Mouse (Mus musculus): ENCODE measurements around the gene Carns1. TPM values are rescaled to one million over a fixed set of nuclear protein-coding genes. Genes with fewer than 3 reads are reported as not detected.

Carns1 gene
- polyA plus RNA-seq, 1 experiment: 2.1 TPM

DNA sequence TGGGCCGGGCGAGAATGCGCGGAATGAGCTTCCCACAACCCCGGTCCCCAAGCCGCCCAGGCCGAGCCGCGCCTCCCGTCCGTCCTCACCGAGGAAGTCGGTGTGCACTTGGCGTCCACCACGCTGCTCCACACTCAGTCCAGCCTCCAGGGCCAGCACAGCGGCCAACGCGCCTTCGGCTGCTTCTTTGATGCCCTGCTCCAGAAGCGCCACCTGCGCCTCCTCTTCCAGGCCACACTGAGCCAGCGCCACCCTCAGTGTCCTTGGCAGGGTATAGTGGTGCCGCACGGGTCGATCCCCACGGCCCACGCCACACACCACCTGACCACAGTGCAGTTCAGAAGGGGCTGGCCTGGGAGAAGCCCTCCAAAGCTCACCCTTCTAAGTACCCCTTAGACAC, 5.5 kb downstream of the Carns1 start:
- no peaks in the 10 kb centered on the region for H3K9me3 ChIP-seq (replicated peaks; ENCODE audit: control insufficient read depth, insufficient read depth, low read length, poor library complexity, severe bottlenecking)
- H3K27ac ChIP-seq (ENCODE audit: insufficient read depth, low read length): no peak overlapping the region
- peak overlapping the region; percentile 68 for H3K9ac ChIP-seq (ENCODE audit: low read depth, poor library complexity, severe bottlenecking)
- H3K4me3 ChIP-seq (ENCODE audit: low read depth, low read length): peak overlapping the region; percentile 87
- TF ChIP-seq CTCF (IDR thresholded peaks at IDR 0.05; ENCODE audit: low read depth, low read length): no peak
- no peak for TF ChIP-seq POLR2A (IDR thresholded peaks at IDR 0.05; ENCODE audit: insufficient read depth, low read length)
- TF ChIP-seq EP300 (IDR thresholded peaks at IDR 0.05; ENCODE audit: insufficient read depth, low read depth, low read length): no peak
- H3K36me3 ChIP-seq (ENCODE audit: control insufficient read depth, insufficient read depth, low read length, poor library complexity, severe bottlenecking): no peaks in the 10 kb centered on the region
- no peaks in the 10 kb centered on the region for H3K27me3 ChIP-seq (ENCODE audit: control insufficient read depth, insufficient read depth, low read length, poor library complexity, severe bottlenecking)
- H3K4me1 ChIP-seq (ENCODE audit: control insufficient read depth, insufficient read depth, low read length): no peaks in the 10 kb centered on the region

DNA sequence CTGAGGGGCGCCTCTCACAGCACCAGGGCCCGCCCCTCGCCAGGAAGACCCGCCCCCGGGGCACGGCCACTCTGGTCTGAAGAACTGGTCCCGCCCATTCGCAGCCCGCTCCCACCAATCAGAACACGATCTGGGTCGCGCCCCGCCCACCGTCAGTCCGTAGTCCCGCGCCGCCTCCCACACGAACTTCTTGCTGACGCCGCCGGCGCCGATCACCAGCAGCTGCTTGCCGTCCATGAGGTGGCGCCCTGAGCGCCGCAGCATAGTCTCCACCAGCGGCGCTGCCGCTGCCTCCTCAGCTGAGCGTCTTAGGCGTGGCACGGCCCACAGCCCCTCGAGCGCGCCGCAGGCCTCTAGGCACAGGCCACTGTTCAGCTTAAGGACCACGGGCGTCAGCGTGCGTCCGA, 5.9 kb downstream of the Carns1 start:
- no peaks in the 10 kb centered on the region for H3K4me1 ChIP-seq (ENCODE audit: control insufficient read depth, insufficient read depth, low read length)
- peak overlapping the region; percentile 68 for H3K9ac ChIP-seq (ENCODE audit: low read depth, poor library complexity, severe bottlenecking)
- H3K36me3 ChIP-seq (ENCODE audit: control insufficient read depth, insufficient read depth, low read length, poor library complexity, severe bottlenecking): no peaks in the 10 kb centered on the region
- TF ChIP-seq POLR2A (IDR thresholded peaks at IDR 0.05; ENCODE audit: insufficient read depth, low read length) (peak; percentile 77), CTCF (IDR thresholded peaks at IDR 0.05; ENCODE audit: low read depth, low read length) (peak; percentile 81), EP300 (IDR thresholded peaks at IDR 0.05; ENCODE audit: insufficient read depth, low read depth, low read length) (0 out of 2 replicates have a peak, but pooled peaks have one; percentile 39)
- H3K27ac ChIP-seq (ENCODE audit: insufficient read depth, low read length): no peak overlapping the region
- no peaks in the 10 kb centered on the region for H3K9me3 ChIP-seq (replicated peaks; ENCODE audit: control insufficient read depth, insufficient read depth, low read length, poor library complexity, severe bottlenecking)
- no peaks in the 10 kb centered on the region for H3K27me3 ChIP-seq (ENCODE audit: control insufficient read depth, insufficient read depth, low read length, poor library complexity, severe bottlenecking)
- peak overlapping the region; percentile 87 for H3K4me3 ChIP-seq (ENCODE audit: low read depth, low read length)

DNA sequence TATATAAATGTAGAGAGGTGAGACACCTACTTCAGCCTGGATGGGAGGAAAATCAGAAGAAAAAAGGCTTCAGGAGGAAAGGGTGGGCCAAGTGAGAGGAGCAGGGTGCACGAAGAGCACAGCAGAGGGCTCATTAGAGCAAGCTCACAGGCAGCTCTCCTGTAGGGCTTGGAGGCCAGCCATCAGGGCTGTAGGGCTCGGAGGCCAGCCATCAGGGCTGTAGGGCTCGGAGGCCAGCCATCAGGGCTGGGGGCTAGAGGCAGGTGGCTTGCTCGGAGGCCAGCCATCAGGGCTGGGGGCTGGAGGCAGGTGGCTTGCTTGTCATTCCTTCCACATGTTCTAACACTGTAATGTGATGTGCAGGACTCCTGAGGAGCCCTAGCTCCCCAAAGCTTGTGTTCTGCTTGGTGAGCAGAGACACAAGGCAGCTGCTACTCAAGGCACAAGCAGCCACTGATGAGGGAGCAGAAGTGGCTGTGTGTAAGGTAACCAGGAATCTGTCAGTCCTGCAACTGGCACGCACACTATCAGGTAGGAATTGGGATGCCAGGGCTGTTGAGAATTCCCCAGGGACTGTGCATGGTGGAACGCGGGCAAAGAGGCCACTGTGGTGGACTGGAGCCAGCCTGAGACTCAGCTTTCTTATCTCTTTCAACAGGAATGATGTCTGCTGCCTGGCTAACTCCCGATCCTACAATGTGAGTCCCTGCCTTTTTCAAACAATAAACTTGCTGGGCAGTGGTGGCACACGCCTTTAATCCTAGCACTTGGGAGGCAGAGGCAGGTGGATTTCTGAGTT, 8.4 kb downstream of the Carns1 start:
- Histone ChIP-seq H3K4me3 (ENCODE audit: low read depth, low read length) (no peak overlapping the region), H3K9me3 (replicated peaks; ENCODE audit: control insufficient read depth, insufficient read depth, low read length, poor library complexity, severe bottlenecking) (no peaks in the 10 kb centered on the region), H3K4me1 (ENCODE audit: control insufficient read depth, insufficient read depth, low read length) (no peaks in the 10 kb centered on the region), H3K27me3 (ENCODE audit: control insufficient read depth, insufficient read depth, low read length, poor library complexity, severe bottlenecking) (no peaks in the 10 kb centered on the region), H3K36me3 (ENCODE audit: control insufficient read depth, insufficient read depth, low read length, poor library complexity, severe bottlenecking) (no peaks in the 10 kb centered on the region), H3K27ac (ENCODE audit: insufficient read depth, low read length) (no peak overlapping the region), H3K9ac (ENCODE audit: low read depth, poor library complexity, severe bottlenecking) (no peak overlapping the region)
- TF ChIP-seq CTCF (IDR thresholded peaks at IDR 0.05; ENCODE audit: low read depth, low read length) (no peak), EP300 (IDR thresholded peaks at IDR 0.05; ENCODE audit: insufficient read depth, low read depth, low read length) (no peak), POLR2A (IDR thresholded peaks at IDR 0.05; ENCODE audit: insufficient read depth, low read length) (no peak)

DNA sequence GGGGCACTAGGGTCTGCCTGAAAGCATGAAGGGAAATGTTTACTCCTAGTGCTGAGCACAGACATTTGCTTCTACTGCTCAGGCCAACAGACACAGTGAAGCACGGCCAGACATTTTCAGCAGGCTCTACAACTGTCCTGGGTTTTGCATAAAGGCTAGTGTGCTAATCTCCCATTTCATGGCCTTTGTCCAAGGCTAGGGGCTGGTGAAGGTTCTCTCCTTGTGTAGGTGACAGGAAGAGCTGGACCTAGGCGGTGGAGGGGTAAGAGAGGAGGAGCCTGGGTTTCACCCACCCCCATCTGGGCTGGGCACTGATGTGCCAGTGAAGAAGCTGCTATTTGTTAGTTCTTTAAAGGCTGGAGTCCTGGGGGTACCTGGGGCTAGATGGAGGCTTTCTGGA, 10.6 kb downstream of the Carns1 start:
- Histone ChIP-seq H3K36me3 (ENCODE audit: control insufficient read depth, insufficient read depth, low read length, poor library complexity, severe bottlenecking) (no peaks in the 10 kb centered on the region), H3K9me3 (replicated peaks; ENCODE audit: control insufficient read depth, insufficient read depth, low read length, poor library complexity, severe bottlenecking) (no peaks in the 10 kb centered on the region), H3K27ac (ENCODE audit: insufficient read depth, low read length) (no peak overlapping the region), H3K9ac (ENCODE audit: low read depth, poor library complexity, severe bottlenecking) (no peak overlapping the region), H3K4me1 (ENCODE audit: control insufficient read depth, insufficient read depth, low read length) (no peaks in the 10 kb centered on the region), H3K4me3 (ENCODE audit: low read depth, low read length) (no peak overlapping the region), H3K27me3 (ENCODE audit: control insufficient read depth, insufficient read depth, low read length, poor library complexity, severe bottlenecking) (no peaks in the 10 kb centered on the region)
- TF ChIP-seq CTCF (IDR thresholded peaks at IDR 0.05; ENCODE audit: low read depth, low read length) (no peak), EP300 (IDR thresholded peaks at IDR 0.05; ENCODE audit: insufficient read depth, low read depth, low read length) (no peak), POLR2A (IDR thresholded peaks at IDR 0.05; ENCODE audit: insufficient read depth, low read length) (no peak)

DNA sequence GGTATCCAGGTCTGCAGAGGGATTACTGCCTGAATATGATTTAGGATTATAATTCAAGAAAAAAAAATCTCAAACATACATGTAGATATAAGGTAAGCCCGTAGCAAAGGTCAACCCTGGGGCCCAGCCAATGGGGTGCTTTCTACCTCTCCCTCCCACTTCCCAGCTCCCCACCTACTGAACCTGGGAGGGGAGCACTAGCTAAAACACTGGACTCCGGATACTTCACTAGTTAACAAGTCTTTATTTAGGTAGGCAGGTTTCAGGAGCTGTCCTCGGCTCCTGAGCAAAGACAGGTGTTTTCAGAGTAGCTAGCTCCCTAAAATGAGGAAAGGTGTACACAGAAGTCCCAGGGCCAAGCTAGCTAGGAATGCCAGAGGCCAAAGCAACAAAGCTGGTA, 11.2 kb downstream of the Carns1 start:
- Histone ChIP-seq H3K4me3 (ENCODE audit: low read depth, low read length) (no peak overlapping the region), H3K27me3 (ENCODE audit: control insufficient read depth, insufficient read depth, low read length, poor library complexity, severe bottlenecking) (no peaks in the 10 kb centered on the region), H3K27ac (ENCODE audit: insufficient read depth, low read length) (no peak overlapping the region), H3K36me3 (ENCODE audit: control insufficient read depth, insufficient read depth, low read length, poor library complexity, severe bottlenecking) (no peaks in the 10 kb centered on the region), H3K4me1 (ENCODE audit: control insufficient read depth, insufficient read depth, low read length) (no peaks in the 10 kb centered on the region), H3K9me3 (replicated peaks; ENCODE audit: control insufficient read depth, insufficient read depth, low read length, poor library complexity, severe bottlenecking) (no peaks in the 10 kb centered on the region), H3K9ac (ENCODE audit: low read depth, poor library complexity, severe bottlenecking) (no peak overlapping the region)
- TF ChIP-seq CTCF (IDR thresholded peaks at IDR 0.05; ENCODE audit: low read depth, low read length) (no peak), EP300 (IDR thresholded peaks at IDR 0.05; ENCODE audit: insufficient read depth, low read depth, low read length) (no peak), POLR2A (IDR thresholded peaks at IDR 0.05; ENCODE audit: insufficient read depth, low read length) (no peak)

DNA sequence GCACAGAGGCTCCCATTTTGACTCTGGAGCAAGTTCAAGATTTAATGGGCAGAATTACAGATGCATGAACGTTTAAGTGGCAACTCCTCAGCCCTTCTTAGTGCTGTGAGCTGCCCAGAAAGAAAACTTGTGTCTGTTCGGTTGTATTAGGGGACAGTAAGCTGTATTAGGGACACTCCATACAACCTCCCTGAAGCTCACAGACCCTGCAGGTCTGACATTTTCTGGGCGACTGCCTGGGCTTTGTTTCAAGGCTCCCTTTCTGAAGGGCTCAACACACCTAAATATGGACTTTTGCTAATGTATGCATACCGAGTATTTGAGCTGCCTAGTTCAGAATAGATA, 11.8 kb downstream of the Carns1 start:
- Histone ChIP-seq H3K9ac (ENCODE audit: low read depth, poor library complexity, severe bottlenecking) (no peak overlapping the region; the same call in 1 of the 2 replicates), H3K27me3 (ENCODE audit: control insufficient read depth, insufficient read depth, low read length, poor library complexity, severe bottlenecking) (no peaks in the 10 kb centered on the region), H3K27ac (ENCODE audit: insufficient read depth, low read length) (no peak overlapping the region), H3K36me3 (ENCODE audit: control insufficient read depth, insufficient read depth, low read length, poor library complexity, severe bottlenecking) (no peaks in the 10 kb centered on the region), H3K4me3 (ENCODE audit: low read depth, low read length) (peak overlapping the region; percentile 63), H3K9me3 (replicated peaks; ENCODE audit: control insufficient read depth, insufficient read depth, low read length, poor library complexity, severe bottlenecking) (no peaks in the 10 kb centered on the region), H3K4me1 (ENCODE audit: control insufficient read depth, insufficient read depth, low read length) (no peaks in the 10 kb centered on the region)
- TF ChIP-seq CTCF (IDR thresholded peaks at IDR 0.05; ENCODE audit: low read depth, low read length) (no peak), EP300 (IDR thresholded peaks at IDR 0.05; ENCODE audit: insufficient read depth, low read depth, low read length) (no peak), POLR2A (IDR thresholded peaks at IDR 0.05; ENCODE audit: insufficient read depth, low read length) (no peak)
